Mouse (Mus musculus) left cerebral cortex, postnatal 25 days (tissue): ENCODE results near the gene Slc2a13. TPM values are rescaled to one million over a fixed set of nuclear protein-coding genes. Genes with fewer than 3 reads are reported as not detected.

ENCODE experiments used
- total RNA-seq, 2 experiments: library from RNA; stranded (reverse); gene quantifications; 2 replicates each; pipeline ENCODE4 v1.2.3; 2021

The Slc2a13 gene
- total RNA-seq, 2 experiments from 2014 or later, result 109 to 116 TPM

Other genes starting within 250 kb of the Slc2a13 start
- 10 to 100 TPM; 49.1 to 51.5 TPM for gene Lrrk2, start 99.9 kb upstream of the Slc2a13 start, total RNA-seq